Mouse (Mus musculus): ENCODE data around the gene Cfap20. TPM values are rescaled to one million over a fixed set of nuclear protein-coding genes. Genes with fewer than 3 reads are reported as not detected.
A peak's percentile ranks its signal among the peaks of the same experiment; 100 is the strongest.

Gene Cfap20
- 10 to 100 TPM; 33.1 to 44.8 TPM for total RNA-seq (2021)
- long read RNA-seq, experiment 1, transcript Cfap20-201 (6 exons, 1,295 nt): major isoform, 82 of 98 reads
- long read RNA-seq, experiment 1, partial matches to known transcripts: 5 of 98 reads
- long read RNA-seq, experiment 1, other reads (novel, unspliced or antisense): 6 of 98 reads
- long read RNA-seq, experiment 2, transcript Cfap20-201 (6 exons, 1,295 nt): major isoform, 21 of 28 reads
- long read RNA-seq, experiment 2, partial matches to known transcripts: 1 of 28 reads
- long read RNA-seq, experiment 2, other reads (novel, unspliced or antisense): 1 of 28 reads

- peak; percentile 100 for DNase-seq
Measured at GRCm38 (mm10) chr8:95434686-95435439, at the start of gene Cfap20. Cfap20 (minus strand) TSS chr8:95434869.

- no peak for DNase-seq
Measured at GRCm38 (mm10) chr8:95470008-95470407, 35.3 kb upstream of the Cfap20 start.

GRCm38 (mm10) chr8:95468995-95469394 lies 34.3 kb upstream of the Cfap20 start:
- no peak for DNase-seq

GRCm38 (mm10) chr8:95466543-95466942 lies 31.9 kb upstream of the Cfap20 start:
- peak in 1 of 2 experiments; percentile 24 for DNase-seq

- DNase-seq: no peak
Measured at GRCm38 (mm10) chr8:95452518-95452917, 17.8 kb upstream of the Cfap20 start.

GRCm38 (mm10) chr8:95450271-95450670 lies 15.6 kb upstream of the Cfap20 start:
- no peak for DNase-seq

GRCm38 (mm10) chr8:95447661-95448060 lies 13.0 kb upstream of the Cfap20 start:
- DNase-seq: peak; percentile 80

- DNase-seq: peak in 1 of 2 experiments; percentile 28
Measured at GRCm38 (mm10) chr8:95445042-95445441, 10.4 kb upstream of the Cfap20 start.

- no peak for DNase-seq
Measured at GRCm38 (mm10) chr8:95441491-95442039, 6.9 kb upstream of the Cfap20 start.

- no peak for DNase-seq
Measured at GRCm38 (mm10) chr8:95440168-95440709, 5.6 kb upstream of the Cfap20 start.

GRCm38 (mm10) chr8:95439421-95439820 lies 4.8 kb upstream of the Cfap20 start:
- no peak for DNase-seq

GRCm38 (mm10) chr8:95437341-95437992 lies 2.8 kb upstream of the Cfap20 start:
- DNase-seq: no peak

- DNase-seq: no peak
Measured at GRCm38 (mm10) chr8:95435930-95436329, 1.3 kb upstream of the Cfap20 start.

- DNase-seq: no peak
Measured at GRCm38 (mm10) chr8:95435471-95435870, 802 bp upstream of the Cfap20 start.

GRCm38 (mm10) chr8:95434233-95434632 lies 436 bp downstream of the Cfap20 start:
- DNase-seq: peak; percentile 49 to 54

GRCm38 (mm10) chr8:95433124-95433523 lies 1.5 kb downstream of the Cfap20 start:
- no peak for DNase-seq

GRCm38 (mm10) chr8:95432471-95432870 lies 2.2 kb downstream of the Cfap20 start:
- DNase-seq: peak in 1 of 2 experiments; percentile 14

- DNase-seq: peak; percentile 55 to 72
Measured at GRCm38 (mm10) chr8:95429945-95430344, 4.7 kb downstream of the Cfap20 start.

GRCm38 (mm10) chr8:95427594-95428535 lies 6.8 kb downstream of the Cfap20 start:
- DNase-seq: peak; percentile 78 to 83

GRCm38 (mm10) chr8:95426781-95427281 lies 7.8 kb downstream of the Cfap20 start:
- DNase-seq: peak in 1 of 2 experiments; percentile 24

- DNase-seq: no peak
Measured at GRCm38 (mm10) chr8:95424682-95425081, 10.0 kb downstream of the Cfap20 start.
